Mouse (Mus musculus) common myeloid progenitor, adult 5-6 weeks (primary cell): ENCODE results near the gene Spaca3. TPM values are rescaled to one million over a fixed set of nuclear protein-coding genes. Genes with fewer than 3 reads are reported as not detected.

Experiments used
- ATAC-seq: replicated peaks from 2 replicates; pipeline ENCODE4 v1.8.0; 2016; ENCODE audit warnings: low read depth, mild to moderate bottlenecking, moderate TSS enrichment, inconsistent platforms; ENCODE audit not compliant: poor library complexity, severe bottlenecking
- total RNA-seq: library from RNA; stranded (forward); fragments of 200-1000, 187-1606 nt; gene quantifications from 2 replicates; pipeline ENCODE4 v1.2.3, GENCODE M21; 2017

Gene Spaca3
- total RNA-seq, 1 experiment from 2014 or later: not detected

GRCm38 (mm10) chr11:80913408-80914024 lies 55.4 kb downstream of the Spaca3 start:
- ATAC-seq: no peak

Other genes with a start within 250 kb of the Spaca3 start
- 6.6 and 7.0 TPM in 2 replicates for gene Myo1d, start 78.3 kb upstream of the Spaca3 start, total RNA-seq
- 6.5 and 7.7 TPM in 2 replicates for gene Tmem98, start 48.2 kb upstream of the Spaca3 start, total RNA-seq